Mouse (Mus musculus): ENCODE data around the gene Rd3. TPM values are rescaled to one million over a fixed set of nuclear protein-coding genes. Genes with fewer than 3 reads are reported as not detected.
A peak's percentile ranks its signal among the peaks of the same experiment; 100 is the strongest.

Gene Rd3
- total and polyA plus RNA-seq, 3 experiments, result 0.25 to 0.47 (median 0.44) TPM

DNA sequence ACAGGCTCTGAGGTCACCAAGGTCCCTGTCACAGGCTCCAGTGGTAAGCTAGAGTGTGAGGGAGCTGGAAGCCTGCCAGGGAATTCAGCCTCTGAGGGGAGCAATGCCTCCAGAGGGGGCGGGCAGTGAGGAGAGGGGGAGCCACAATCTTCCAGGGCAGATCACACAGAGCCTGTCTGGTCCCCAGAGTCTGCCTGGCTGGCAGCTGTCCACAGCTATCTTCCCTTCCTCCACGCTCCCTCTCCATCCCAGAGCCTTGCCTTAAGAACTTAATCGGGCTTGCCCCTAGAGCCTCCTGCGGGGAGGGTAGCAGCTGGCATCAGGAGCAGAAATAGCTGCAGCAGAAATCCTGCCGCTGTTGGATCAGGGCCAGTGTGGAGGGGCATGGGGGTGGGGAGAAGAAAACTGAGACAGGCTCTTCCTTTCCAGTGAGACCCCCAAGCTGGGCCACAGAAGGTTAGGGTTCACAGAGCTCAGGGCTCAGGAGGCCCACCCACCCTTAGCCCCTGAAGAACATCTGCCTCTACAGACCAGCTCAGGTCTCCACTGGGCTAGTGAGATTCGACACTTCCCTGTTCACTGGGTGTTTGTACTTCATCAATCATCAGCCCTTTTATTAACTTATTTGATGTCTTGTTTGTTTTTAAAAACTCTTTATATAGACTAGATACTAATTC is 4.4 kb downstream of the Rd3 start:
- TF ChIP-seq MAX (IDR thresholded peaks at IDR 0.05; ENCODE audit: low read length), result no peak
- TF ChIP-seq TCF12 (IDR thresholded peaks at IDR 0.05; ENCODE audit: low read depth, low read length), result no peak
- no peak for TF ChIP-seq MXI1 (IDR thresholded peaks at IDR 0.05; ENCODE audit: low read depth, low read length)
- no peak for TF ChIP-seq MEF2A (IDR thresholded peaks at IDR 0.05; ENCODE audit: borderline replicate concordance, low read depth, low read length)
- TF ChIP-seq RAD21 (IDR thresholded peaks at IDR 0.05; ENCODE audit: low read depth, low read length), result no peak
- TF ChIP-seq NRF1 (IDR thresholded peaks at IDR 0.05; ENCODE audit: low read depth, low read length), result no peak
- TF ChIP-seq IRF4 (IDR thresholded peaks at IDR 0.05; ENCODE audit: low read depth, low read length), result no peak
- TF ChIP-seq SIN3A (IDR thresholded peaks at IDR 0.05; ENCODE audit: low read length), result no peak
- TF ChIP-seq CTCF (conservative IDR thresholded peaks at IDR 0.05 in 1 of 2, IDR thresholded peaks at IDR 0.05 in 1 of 2; ENCODE audit: low read depth in 2 of 2, low read length in 2 of 2), result no peak
- no peak for TF ChIP-seq USF1 (IDR thresholded peaks at IDR 0.05; ENCODE audit: low read depth, low read length)
- TF ChIP-seq MAFK (IDR thresholded peaks at IDR 0.05; ENCODE audit: insufficient replicate concordance, low read length), result no peak
- no peak for TF ChIP-seq TBP (conservative IDR thresholded peaks at IDR 0.05; ENCODE audit: low read depth, low read length)
- TF ChIP-seq MYC (IDR thresholded peaks at IDR 0.05; ENCODE audit: low read depth, low read length), result no peak
- no peaks in the 10 kb centered on the region for H3K79me2 ChIP-seq (replicated peaks; ENCODE audit: control insufficient read depth, extremely low read depth, insufficient read depth, poor library complexity, severe bottlenecking)
- no peak overlapping the region for H3K27ac ChIP-seq (ENCODE audit: insufficient read depth, low read depth)
- H3K4me1 ChIP-seq (ENCODE audit: control insufficient read depth in 1 of 2, insufficient read depth in 2 of 2), result peaks cover 15 to 63% of the 10 kb centered on the region in 2 experiments
- no peak overlapping the region for H3K4me2 ChIP-seq (ENCODE audit: insufficient read depth, low read depth, poor library complexity, severe bottlenecking)
- no peaks in the 10 kb centered on the region for H3K27me3 ChIP-seq (replicated peaks)
- no peaks in the 10 kb centered on the region for H3K36me3 ChIP-seq (replicated peaks in 1 of 2; ENCODE audit: control insufficient read depth in 1 of 2, insufficient read depth in 1 of 2, low read length in 1 of 2)
- DNase-seq (ENCODE audit: extremely low read depth), result no peak
- dilution Hi-C loops (cut with MboI; ENCODE audit: extremely low pct_ligation_motif_present, extremely low pct_unique_long_range_greater_than_20kb, low sequenced_read_pairs), result no loop called here
- no peak overlapping the region for H3K9ac ChIP-seq (ENCODE audit: insufficient read depth, low read depth)
- H3K4me3 ChIP-seq (replicated peaks in 1 of 3; ENCODE audit: low read depth in 2 of 3, low read length in 2 of 3, poor library complexity in 1 of 3), result no peak overlapping the region
- in situ Hi-C loops (cut with MboI; ENCODE audit: low pct_ligation_motif_present, low pct_unique_long_range_greater_than_20kb, low sequenced_read_pairs), result no loop called here
- no peaks in the 10 kb centered on the region for H3K9me3 ChIP-seq (replicated peaks; ENCODE audit: low read length)

DNA sequence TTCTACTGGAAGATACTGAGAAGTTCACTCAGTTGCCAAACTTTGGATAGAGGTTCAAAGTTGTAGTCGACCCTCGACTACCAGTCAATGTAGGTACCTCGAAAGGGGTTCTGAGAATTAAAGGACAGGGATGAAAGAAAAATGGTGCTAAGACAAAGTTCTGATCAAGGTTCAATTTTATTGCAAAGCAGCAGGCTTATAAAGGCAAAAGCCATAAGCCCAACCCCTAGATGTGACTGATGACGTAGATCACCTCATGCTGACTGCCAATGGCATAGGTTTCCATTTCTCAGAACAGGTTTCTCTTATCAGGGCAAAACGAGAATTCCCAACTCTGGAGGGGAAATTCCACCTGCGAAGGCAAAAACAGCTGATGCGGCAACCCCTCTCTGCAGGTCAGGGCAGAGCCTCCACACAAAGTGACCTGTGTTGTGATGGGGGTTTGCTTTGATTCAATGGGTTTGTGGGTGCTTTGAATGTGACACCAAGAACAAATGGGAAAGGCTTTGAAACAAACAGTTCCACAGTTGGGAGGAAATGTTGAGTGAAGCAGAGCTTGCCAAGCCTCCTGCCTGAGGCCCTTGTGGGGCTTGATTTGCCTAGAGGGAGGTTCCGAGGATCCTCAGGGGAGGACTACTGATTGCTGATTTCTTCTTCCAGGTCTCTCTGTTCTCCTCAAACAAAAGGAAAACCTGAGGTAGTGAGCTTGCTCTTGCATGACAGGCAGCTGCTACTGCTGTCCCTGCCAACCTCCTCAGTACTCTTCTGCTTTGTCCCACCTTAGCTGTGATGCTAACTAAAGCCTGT is 9.7 kb downstream of the Rd3 start:
- Histone ChIP-seq H3K79me2 (replicated peaks; ENCODE audit: control insufficient read depth, extremely low read depth, insufficient read depth, poor library complexity, severe bottlenecking) (no peaks in the 10 kb centered on the region), H3K4me1 (ENCODE audit: control insufficient read depth in 1 of 2, insufficient read depth in 2 of 2) (peaks cover 22 to 59% of the 10 kb centered on the region in 2 experiments), H3K4me3 (replicated peaks in 1 of 3; ENCODE audit: low read depth in 2 of 3, low read length in 2 of 3, poor library complexity in 1 of 3) (no peak overlapping the region), H3K36me3 (replicated peaks in 1 of 2; ENCODE audit: control insufficient read depth in 1 of 2, insufficient read depth in 1 of 2, low read length in 1 of 2) (no peaks in the 10 kb centered on the region), H3K27me3 (replicated peaks) (no peaks in the 10 kb centered on the region), H3K4me2 (ENCODE audit: insufficient read depth, low read depth, poor library complexity, severe bottlenecking) (peak overlapping the region; percentile 66), H3K9me3 (replicated peaks; ENCODE audit: low read length) (no peaks in the 10 kb centered on the region), H3K9ac (ENCODE audit: insufficient read depth, low read depth) (peak overlapping the region; percentile 35; the same call in 1 of the 2 replicates), H3K27ac (ENCODE audit: insufficient read depth, low read depth) (peak overlapping the region; percentile 96)
- in situ Hi-C loops (cut with MboI; ENCODE audit: low pct_ligation_motif_present, low pct_unique_long_range_greater_than_20kb, low sequenced_read_pairs) (no loop called here), dilution Hi-C loops (cut with MboI; ENCODE audit: extremely low pct_ligation_motif_present, extremely low pct_unique_long_range_greater_than_20kb, low sequenced_read_pairs) (no loop called here)
- TF ChIP-seq EP300 (IDR thresholded peaks at IDR 0.05; ENCODE audit: low read length), result peak; percentile 89
- peak; percentile 40; the same call in 1 of the 2 replicates for TF ChIP-seq SIN3A (IDR thresholded peaks at IDR 0.05; ENCODE audit: low read length)
- TF ChIP-seq ZMIZ1 (IDR thresholded peaks at IDR 0.05; ENCODE audit: low read depth, low read length), result peak; percentile 79; the same call in 1 of the 2 replicates
- peak; percentile 82; the same call in 1 of the 2 replicates for TF ChIP-seq TCF12 (IDR thresholded peaks at IDR 0.05; ENCODE audit: low read depth, low read length)
- TF ChIP-seq SMC3 (IDR thresholded peaks at IDR 0.05; ENCODE audit: low read depth, low read length), result no peak
- TF ChIP-seq MXI1 (IDR thresholded peaks at IDR 0.05; ENCODE audit: low read depth, low read length), result 0 out of 2 replicates have a peak, but pooled peaks have one; percentile 11
- no peak for TF ChIP-seq E2F4 (IDR thresholded peaks at IDR 0.05; ENCODE audit: insufficient replicate concordance, low read depth, low read length)
- peak; percentile 70 for TF ChIP-seq MEF2A (IDR thresholded peaks at IDR 0.05; ENCODE audit: borderline replicate concordance, low read depth, low read length)
- no peak for TF ChIP-seq ZC3H11A (IDR thresholded peaks at IDR 0.05; ENCODE audit: low read depth, low read length)
- peak; percentile 77 for TF ChIP-seq ETS1 (conservative IDR thresholded peaks at IDR 0.05; ENCODE audit: low read depth, low read length)
- TF ChIP-seq NELFE (IDR thresholded peaks at IDR 0.05; ENCODE audit: low read depth, low read length), result peak; percentile 67; the same call in 1 of the 2 replicates
- peak; percentile 68; the same call in 1 of the 2 replicates for TF ChIP-seq POLR2AphosphoS2 (IDR thresholded peaks at IDR 0.05; ENCODE audit: low read depth, low read length)
- TF ChIP-seq IRF4 (IDR thresholded peaks at IDR 0.05; ENCODE audit: low read depth, low read length), result peak; percentile 51
- 0 out of 2 replicates have a peak, but pooled peaks have one; percentile 11 for TF ChIP-seq ELF1 (IDR thresholded peaks at IDR 0.05; ENCODE audit: low read depth, low read length)
- TF ChIP-seq POLR2A (IDR thresholded peaks at IDR 0.05; ENCODE audit: low read depth, low read length), result peak; percentile 73
- no peak for TF ChIP-seq USF2 (conservative IDR thresholded peaks at IDR 0.05; ENCODE audit: low read depth, low read length)
- TF ChIP-seq BHLHE40 (IDR thresholded peaks at IDR 0.05; ENCODE audit: low read depth, low read length), result peak; percentile 63; the same call in 1 of the 2 replicates
- 0 out of 2 replicates have a peak, but pooled peaks have one; percentile 55 for TF ChIP-seq KAT2A (IDR thresholded peaks at IDR 0.05; ENCODE audit: insufficient replicate concordance, low read length)
- peak; percentile 97 for TF ChIP-seq TBP (conservative IDR thresholded peaks at IDR 0.05; ENCODE audit: low read depth, low read length)
- no peak for TF ChIP-seq NRF1 (IDR thresholded peaks at IDR 0.05; ENCODE audit: low read depth, low read length)
- peak; percentile 96 for DNase-seq (ENCODE audit: extremely low read depth)

All from CH12.LX (cell line).